Mouse (Mus musculus): ENCODE measurements around the gene Capns1. TPM values are rescaled to one million over a fixed set of nuclear protein-coding genes. Genes with fewer than 3 reads are reported as not detected.
A peak's percentile ranks its signal among the peaks of the same experiment; 100 is the strongest.

Gene Capns1
- polyA plus RNA-seq, 1 experiment from 2014 or later: 43.9 TPM

DNA sequence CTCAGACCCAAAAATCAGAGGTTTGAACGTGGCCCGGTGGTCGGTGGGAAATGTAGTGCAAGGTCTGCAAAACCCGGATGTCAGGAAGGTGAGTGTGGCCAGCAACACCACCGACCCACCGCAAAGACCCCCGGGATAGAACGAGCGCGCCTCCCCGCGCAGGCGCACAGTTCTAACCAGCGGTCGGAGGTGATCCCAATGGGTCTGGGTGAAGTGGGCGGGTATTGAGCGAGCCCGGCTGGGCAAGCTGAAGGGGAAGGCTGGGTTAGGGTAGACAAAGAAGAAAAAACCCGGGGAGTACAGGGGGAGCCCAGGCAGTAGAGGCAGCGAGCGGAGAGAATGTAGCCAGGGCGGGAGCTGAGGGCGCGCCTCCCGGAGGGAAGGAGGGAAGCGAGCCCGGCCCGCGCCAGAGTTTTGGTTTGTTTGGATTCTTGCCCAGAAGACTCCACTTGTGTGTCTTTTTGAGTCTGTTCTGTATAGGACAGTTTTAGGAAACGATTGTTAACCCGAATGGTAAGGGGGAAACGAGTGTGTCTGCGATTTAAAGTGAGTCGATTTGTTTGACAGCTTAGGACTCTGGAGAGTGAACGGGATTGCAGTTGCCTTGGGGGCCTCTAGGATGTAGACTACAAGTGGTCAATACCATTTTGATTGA is 54.9 kb downstream of the Capns1 start:
- Histone ChIP-seq H3K9me3 (ENCODE audit: control insufficient read depth, low read length) (peaks cover 6% of the 10 kb centered on the region; the same call in 1 of the 2 replicates), H3K4me3 (ENCODE audit: low read depth, low read length) (peak overlapping the region; percentile 50), H3K4me2 (peak overlapping the region; percentile 64), H3K27ac (ENCODE audit: low read depth, low read length) (peak overlapping the region; percentile 78; the same call in 1 of the 2 replicates), H3K27me3 (ENCODE audit: control insufficient read depth, insufficient read depth, low read length) (no peaks in the 10 kb centered on the region), H3K36me3 (ENCODE audit: control insufficient read depth, insufficient read depth, low read length) (no peaks in the 10 kb centered on the region; the same call in 1 of the 2 replicates), H3K4me1 (ENCODE audit: control insufficient read depth, insufficient read depth, low read length) (no peaks in the 10 kb centered on the region), H3K9ac (ENCODE audit: low read length) (peak overlapping the region; percentile 77)
- 3% methylated on average over 35 of the region's 35 CpGs for WGBS
- DNase-seq (ENCODE audit: low spot score, missing footprints): peak; percentile 97
- ATAC-seq (ENCODE audit: low FRiP score): peak; percentile 96

- H3K27me3 ChIP-seq (ENCODE audit: control insufficient read depth, insufficient read depth, low read length): no peaks in the 10 kb centered on the region
- peak overlapping the region; percentile 64 for H3K4me2 ChIP-seq
- H3K9ac ChIP-seq (ENCODE audit: low read length): peak overlapping the region; percentile 77; the same call in 1 of the 2 replicates
- peak overlapping the region; percentile 50 for H3K4me3 ChIP-seq (ENCODE audit: low read depth, low read length)
- DNase-seq (ENCODE audit: low spot score, missing footprints) (no peak), ATAC-seq (ENCODE audit: low FRiP score) (peak; percentile 27)
- no peaks in the 10 kb centered on the region; the same call in 1 of the 2 replicates for H3K36me3 ChIP-seq (ENCODE audit: control insufficient read depth, insufficient read depth, low read length)
- H3K4me1 ChIP-seq (ENCODE audit: control insufficient read depth, insufficient read depth, low read length): no peaks in the 10 kb centered on the region
- WGBS: 15% methylated on average over 8 of the region's 8 CpGs
- H3K9me3 ChIP-seq (ENCODE audit: control insufficient read depth, low read length): peaks cover 6% of the 10 kb centered on the region; the same call in 1 of the 2 replicates
- H3K27ac ChIP-seq (ENCODE audit: low read depth, low read length): no peak overlapping the region; the same call in 1 of the 2 replicates
These were observed 55.4 kb downstream of the Capns1 start for GRCm38 (mm10) chr7:30143170-30143554.

Other genes with a start within 250 kb of the Capns1 start
- gene Zfp74, start 244.7 kb downstream of the Capns1 start, polyA plus RNA-seq (2014; fragmentation: Nextera tagmentation; extraction: Ambion mirVana): 10.6 and 12.6 TPM in 2 replicates
- gene Zfp568, start 214.9 kb downstream of the Capns1 start, polyA plus RNA-seq (2014; fragmentation: Nextera tagmentation; extraction: Ambion mirVana): 11.7 and 13.0 TPM in 2 replicates
- gene Zfp14, start 147.4 kb downstream of the Capns1 start, polyA plus RNA-seq (2014; fragmentation: Nextera tagmentation; extraction: Ambion mirVana): 6.1 and 6.2 TPM in 2 replicates
- 7.4 and 8.8 TPM in 2 replicates for gene Zfp82, start 125.9 kb downstream of the Capns1 start, polyA plus RNA-seq (2014; fragmentation: Nextera tagmentation; extraction: Ambion mirVana)
- gene Gm26920, start 108.4 kb downstream of the Capns1 start, polyA plus RNA-seq (2014; fragmentation: Nextera tagmentation; extraction: Ambion mirVana): 1.2 and 2.4 TPM in 2 replicates
- 14.8 and 15.7 TPM in 2 replicates for gene Zfp566, start 108.3 kb downstream of the Capns1 start, polyA plus RNA-seq (2014; fragmentation: Nextera tagmentation; extraction: Ambion mirVana)
- gene Zfp260, start 104.0 kb downstream of the Capns1 start, polyA plus RNA-seq (2014; fragmentation: Nextera tagmentation; extraction: Ambion mirVana): 138 and 139 TPM in 2 replicates
- gene Zfp382, start 76.9 kb downstream of the Capns1 start, polyA plus RNA-seq (2014; fragmentation: Nextera tagmentation; extraction: Ambion mirVana): 4.4 and 5.8 TPM in 2 replicates
- gene Zfp146, start 29.1 kb downstream of the Capns1 start, polyA plus RNA-seq (2014; fragmentation: Nextera tagmentation; extraction: Ambion mirVana): 16.6 and 18.1 TPM in 2 replicates
- 3.5 and 4.1 TPM in 2 replicates for gene Cox7a1, start 14.7 kb downstream of the Capns1 start, polyA plus RNA-seq (2014; fragmentation: Nextera tagmentation; extraction: Ambion mirVana)
- gene Polr2i, start 33.1 kb upstream of the Capns1 start, polyA plus RNA-seq (2014; fragmentation: Nextera tagmentation; extraction: Ambion mirVana): 149 and 163 TPM in 2 replicates
- 255 and 260 TPM in 2 replicates for gene Tbcb, start 33.5 kb upstream of the Capns1 start, polyA plus RNA-seq (2014; fragmentation: Nextera tagmentation; extraction: Ambion mirVana)
- not detected in 2 replicates for gene Ovol3, start 36.9 kb upstream of the Capns1 start, polyA plus RNA-seq (2014; fragmentation: Nextera tagmentation; extraction: Ambion mirVana)
- gene Thap8, start 81.3 kb upstream of the Capns1 start, polyA plus RNA-seq (2014; fragmentation: Nextera tagmentation; extraction: Ambion mirVana): 0.19 and 0.28 TPM in 2 replicates
- gene Wdr62, start 81.6 kb upstream of the Capns1 start, polyA plus RNA-seq (2014; fragmentation: Nextera tagmentation; extraction: Ambion mirVana): 11.3 and 11.5 TPM in 2 replicates
- 66.6 and 92.0 TPM in 2 replicates for gene Clip3, start 92.9 kb upstream of the Capns1 start, polyA plus RNA-seq (2014; fragmentation: Nextera tagmentation; extraction: Ambion mirVana)
- 84.3 and 86.0 TPM in 2 replicates for gene Alkbh6, start 109.9 kb upstream of the Capns1 start, polyA plus RNA-seq (2014; fragmentation: Nextera tagmentation; extraction: Ambion mirVana)
- 8.2 and 8.4 TPM in 2 replicates for gene Syne4, start 116.0 kb upstream of the Capns1 start, polyA plus RNA-seq (2014; fragmentation: Nextera tagmentation; extraction: Ambion mirVana)
- gene E130208F15Rik, start 122.9 kb upstream of the Capns1 start, polyA plus RNA-seq (2014; fragmentation: Nextera tagmentation; extraction: Ambion mirVana): 0.52 TPM in 1 of 2 replicates, not detected in the other
- gene Sdhaf1, start 125.1 kb upstream of the Capns1 start, polyA plus RNA-seq (2014; fragmentation: Nextera tagmentation; extraction: Ambion mirVana): 23.1 and 24.5 TPM in 2 replicates
- 5.3 and 5.9 TPM in 2 replicates for gene Lrfn3, start 164.0 kb upstream of the Capns1 start, polyA plus RNA-seq (2014; fragmentation: Nextera tagmentation; extraction: Ambion mirVana)
- gene Tyrobp, start 214.9 kb upstream of the Capns1 start, polyA plus RNA-seq (2014; fragmentation: Nextera tagmentation; extraction: Ambion mirVana): 16.6 and 19.7 TPM in 2 replicates
- 0.43 and 0.45 TPM in 2 replicates for gene Hcst, start 221.0 kb upstream of the Capns1 start, polyA plus RNA-seq (2014; fragmentation: Nextera tagmentation; extraction: Ambion mirVana)
- gene Nfkbid, start 222.9 kb upstream of the Capns1 start, polyA plus RNA-seq (2014; fragmentation: Nextera tagmentation; extraction: Ambion mirVana): 0.63 and 1.2 TPM in 2 replicates
- 128 and 134 TPM in 2 replicates for gene Aplp1, start 246.7 kb upstream of the Capns1 start, polyA plus RNA-seq (2014; fragmentation: Nextera tagmentation; extraction: Ambion mirVana)